Mouse (Mus musculus): ENCODE measurements around the gene Xrra1. TPM values are rescaled to one million over a fixed set of nuclear protein-coding genes. Genes with fewer than 3 reads are reported as not detected.
"Not testable (repeated sequence)": the region's sequence is repeated elsewhere in the genome, so short reads cannot be mapped to it uniquely, and the experiment has no call there.

Gene Xrra1
- polyA plus RNA-seq, 1 experiment from 2014 or later = not detected

GRCm38 (mm10) chr7:99954212-99954611, 95.3 kb downstream of the Xrra1 start:
- no peaks in the 10 kb centered on the region for H3K9me3 ChIP-seq (replicated peaks)
- H3K27ac ChIP-seq (replicated peaks) = no peak overlapping the region
- 0 out of 2 replicates have a peak, but pooled peaks cover 2% of the 10 kb centered on the region for H3K4me1 ChIP-seq (replicated peaks)
- WGBS (ENCODE audit: insufficient replicate concordance) = 88% methylated on average over 8 of the region's 8 CpGs
- no peak overlapping the region for H3K9ac ChIP-seq
- H3K36me3 ChIP-seq (replicated peaks) = peaks cover 20% of the 10 kb centered on the region
- H3K27me3 ChIP-seq = no peaks in the 10 kb centered on the region
- no peak overlapping the region for H3K4me3 ChIP-seq (replicated peaks)
- ATAC-seq (ENCODE audit: insufficient read depth) = no peak
- no peak overlapping the region for H3K4me2 ChIP-seq

GRCm38 (mm10) chr7:99956095-99956494, 97.2 kb downstream of the Xrra1 start:
- no peak overlapping the region for H3K27ac ChIP-seq (replicated peaks)
- 90% methylated on average over 7 of the region's 7 CpGs for WGBS (ENCODE audit: insufficient replicate concordance)
- ATAC-seq (ENCODE audit: insufficient read depth) = no peak

GRCm38 (mm10) chr7:99957226-99957965, 98.5 kb downstream of the Xrra1 start:
- Histone ChIP-seq H3K36me3 (replicated peaks) (peaks cover 13% of the 10 kb centered on the region), H3K4me2 (no peak overlapping the region), H3K9ac (no peak overlapping the region), H3K27me3 (no peaks in the 10 kb centered on the region), H3K27ac (replicated peaks) (no peak overlapping the region), H3K4me3 (replicated peaks) (no peak overlapping the region), H3K4me1 (replicated peaks) (peaks cover 15% of the 10 kb centered on the region), H3K9me3 (replicated peaks) (no peaks in the 10 kb centered on the region)
- WGBS (ENCODE audit: insufficient replicate concordance) = 54% methylated on average over 12 of the region's 12 CpGs
- no peak for ATAC-seq (ENCODE audit: insufficient read depth)

More at GRCm38 (mm10) chr7:99956095-99956494, 97.2 kb downstream of the Xrra1 start:
- no peak overlapping the region for H3K9ac ChIP-seq
- H3K36me3 ChIP-seq (replicated peaks) = peaks cover 20% of the 10 kb centered on the region
- no peaks in the 10 kb centered on the region for H3K9me3 ChIP-seq (replicated peaks)
- no peak overlapping the region for H3K4me3 ChIP-seq (replicated peaks)
- peaks cover 2% of the 10 kb centered on the region; the same call in 1 of the 2 replicates for H3K4me1 ChIP-seq (replicated peaks)
- H3K4me2 ChIP-seq = no peak overlapping the region
- H3K27me3 ChIP-seq = no peaks in the 10 kb centered on the region

GRCm38 (mm10) chr7:99960571-99960970, 101.7 kb downstream of the Xrra1 start:
- H3K36me3 ChIP-seq (replicated peaks); H3K4me2 ChIP-seq; H3K4me3 ChIP-seq (replicated peaks); ATAC-seq (ENCODE audit: insufficient read depth); H3K27ac ChIP-seq (replicated peaks); H3K9ac ChIP-seq; H3K27me3 ChIP-seq; H3K9me3 ChIP-seq (replicated peaks): not testable (repeated sequence)
- 48% methylated on average over 2 of the region's 2 CpGs for WGBS (ENCODE audit: insufficient replicate concordance)
- peaks cover 40% of the 10 kb centered on the region for H3K4me1 ChIP-seq (replicated peaks)

GRCm38 (mm10) chr7:99961518-99961917, 102.6 kb downstream of the Xrra1 start:
- no peaks in the 10 kb centered on the region for H3K27me3 ChIP-seq
- H3K9me3 ChIP-seq (replicated peaks) = no peaks in the 10 kb centered on the region
- H3K27ac ChIP-seq (replicated peaks) = no peak overlapping the region
- 35% methylated on average over 2 of the region's 2 CpGs for WGBS (ENCODE audit: insufficient replicate concordance)
- no peak overlapping the region for H3K9ac ChIP-seq
- peaks cover 47% of the 10 kb centered on the region for H3K4me1 ChIP-seq (replicated peaks)
- no peak overlapping the region for H3K4me2 ChIP-seq
- H3K36me3 ChIP-seq (replicated peaks) = no peaks in the 10 kb centered on the region
- ATAC-seq (ENCODE audit: insufficient read depth) = no peak
- H3K4me3 ChIP-seq (replicated peaks) = no peak overlapping the region

GRCm38 (mm10) chr7:99962536-99963236, 103.8 kb downstream of the Xrra1 start:
- peak overlapping the region; percentile 56 for H3K27ac ChIP-seq (replicated peaks)
- H3K4me3 ChIP-seq (replicated peaks) = no peak overlapping the region
- H3K9me3 ChIP-seq (replicated peaks) = no peaks in the 10 kb centered on the region
- WGBS (ENCODE audit: insufficient replicate concordance) = 24% methylated on average over 8 of the region's 8 CpGs
- H3K4me1 ChIP-seq (replicated peaks) = peaks cover 50% of the 10 kb centered on the region
- H3K36me3 ChIP-seq (replicated peaks) = no peaks in the 10 kb centered on the region
- no peak overlapping the region for H3K4me2 ChIP-seq
- ATAC-seq (ENCODE audit: insufficient read depth) = no peak
- no peak overlapping the region for H3K9ac ChIP-seq
- H3K27me3 ChIP-seq = no peaks in the 10 kb centered on the region

GRCm38 (mm10) chr7:99963237-99963860, 104.4 kb downstream of the Xrra1 start:
- 48% methylated on average over 3 of the region's 3 CpGs for WGBS (ENCODE audit: insufficient replicate concordance)
- peak overlapping the region; percentile 56 for H3K27ac ChIP-seq (replicated peaks)

GRCm38 (mm10) chr7:99965020-99965841, 106.3 kb downstream of the Xrra1 start:
- H3K4me1 ChIP-seq (replicated peaks) = peaks cover 50% of the 10 kb centered on the region
- WGBS (ENCODE audit: insufficient replicate concordance) = 51% methylated on average over 9 of the region's 9 CpGs
- no peak overlapping the region for H3K4me2 ChIP-seq
- no peaks in the 10 kb centered on the region for H3K27me3 ChIP-seq
- no peaks in the 10 kb centered on the region for H3K9me3 ChIP-seq (replicated peaks)
- ATAC-seq (ENCODE audit: insufficient read depth) = no peak
- H3K4me3 ChIP-seq (replicated peaks) = no peak overlapping the region
- peak overlapping the region; percentile 43; the same call in 1 of the 2 replicates for H3K27ac ChIP-seq (replicated peaks)
- H3K9ac ChIP-seq = no peak overlapping the region
- no peaks in the 10 kb centered on the region for H3K36me3 ChIP-seq (replicated peaks)

More at GRCm38 (mm10) chr7:99963237-99963860, 104.4 kb downstream of the Xrra1 start:
- ATAC-seq (ENCODE audit: insufficient read depth) = no peak
- no peak overlapping the region for H3K4me3 ChIP-seq (replicated peaks)
- no peaks in the 10 kb centered on the region for H3K9me3 ChIP-seq (replicated peaks)
- H3K27me3 ChIP-seq = no peaks in the 10 kb centered on the region
- H3K9ac ChIP-seq = no peak overlapping the region
- H3K36me3 ChIP-seq (replicated peaks) = no peaks in the 10 kb centered on the region
- no peak overlapping the region for H3K4me2 ChIP-seq
- H3K4me1 ChIP-seq (replicated peaks) = peaks cover 50% of the 10 kb centered on the region

- peaks cover 50% of the 10 kb centered on the region for H3K4me1 ChIP-seq (replicated peaks)
- H3K9ac ChIP-seq = no peak overlapping the region
- no peak overlapping the region for H3K27ac ChIP-seq (replicated peaks)
- H3K4me2 ChIP-seq = no peak overlapping the region
- ATAC-seq (ENCODE audit: insufficient read depth) = no peak
- H3K27me3 ChIP-seq = no peaks in the 10 kb centered on the region
- no peak overlapping the region for H3K4me3 ChIP-seq (replicated peaks)
- 72% methylated on average over 9 of the region's 9 CpGs for WGBS (ENCODE audit: insufficient replicate concordance)
- no peaks in the 10 kb centered on the region for H3K36me3 ChIP-seq (replicated peaks)
- H3K9me3 ChIP-seq (replicated peaks) = no peaks in the 10 kb centered on the region
Measured at GRCm38 (mm10) chr7:99966011-99966721, 107.2 kb downstream of the Xrra1 start.

All from liver, embryonic 15.5 days (tissue).